Mouse (Mus musculus): ENCODE measurements around the gene Brms1l.

DNA sequence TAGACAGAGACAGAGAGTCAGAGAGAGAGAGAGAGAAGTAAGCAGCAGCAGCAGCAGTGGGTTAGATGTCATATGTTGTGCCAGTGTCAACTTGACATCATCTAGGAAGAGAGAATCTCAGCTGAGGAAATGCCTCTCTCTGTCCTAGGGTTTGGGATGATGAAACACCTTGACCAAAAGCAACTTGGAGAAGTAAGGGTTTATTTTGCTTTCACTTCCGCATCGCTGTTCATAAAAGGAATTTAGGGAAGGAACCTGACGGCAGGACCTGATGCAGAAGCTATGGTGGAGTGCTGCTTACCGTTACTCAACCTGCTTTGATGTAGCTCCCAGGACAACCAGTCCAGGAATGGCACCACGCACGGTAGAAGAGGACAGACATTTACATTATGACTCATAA lies 12.1 kb upstream of the Brms1l start:
- TF ChIP-seq TCF12 (IDR thresholded peaks at IDR 0.05; ENCODE audit: insufficient read depth, poor library complexity, severe bottlenecking) (no peak), POLR2A (IDR thresholded peaks at IDR 0.05; ENCODE audit: insufficient read length, low read depth) (no peak)
